Mouse (Mus musculus): ENCODE data around the gene Fam229a.

Fam229a gene

DNA sequence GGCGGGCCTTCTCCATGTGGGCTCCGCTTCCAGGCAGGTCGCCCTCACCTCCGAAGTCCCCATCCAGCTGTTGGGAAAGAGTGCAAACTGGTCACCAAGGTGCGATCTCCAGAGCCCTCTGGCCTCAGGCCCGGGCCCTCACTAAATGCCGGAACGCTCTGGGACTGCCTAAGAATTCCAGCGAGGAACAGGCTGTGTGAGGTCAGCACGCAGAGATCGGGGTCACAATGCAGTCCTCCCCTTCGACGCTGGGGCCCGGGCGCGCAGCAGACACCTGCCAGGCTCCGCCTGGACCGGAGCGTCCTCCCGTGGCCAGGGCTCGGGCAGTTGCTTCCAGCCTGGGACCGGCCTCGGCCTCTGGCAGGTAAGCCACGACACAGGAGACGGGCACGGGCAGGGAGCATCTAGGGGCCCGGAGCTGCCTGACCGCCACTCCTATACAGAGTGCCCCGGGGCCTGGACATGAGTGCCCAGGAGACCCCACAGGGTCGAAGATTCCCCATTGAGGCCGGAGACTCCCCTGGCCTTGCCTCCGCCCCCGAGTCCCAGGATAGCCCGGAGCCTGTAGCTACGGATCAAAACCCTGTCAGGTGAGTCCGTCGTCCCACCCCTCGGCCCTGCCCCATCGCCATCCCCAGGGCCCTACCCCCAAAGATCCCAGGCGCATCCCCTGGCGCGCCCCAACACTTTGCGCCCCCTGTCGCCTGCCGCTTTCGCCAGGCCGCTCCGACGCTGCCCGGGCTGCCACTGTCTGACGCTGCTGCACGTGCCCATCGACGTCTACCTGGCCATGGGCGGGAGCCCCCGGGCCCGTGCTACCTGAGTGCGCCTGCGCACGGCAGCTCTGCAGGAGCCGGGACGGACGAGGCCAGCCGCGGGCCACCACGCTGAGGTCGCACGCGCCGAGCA, at the start of gene Fam229a, which contains the start of gene Tssk3:
Fam229a (plus strand) TSS at position 219 of the 909 bp plus-strand sequence.
Tssk3 (minus strand) TSS at position 51 of the 909 bp plus-strand sequence.
- WGBS, result 17% methylated on average over 70 of the region's 70 CpGs

DNA sequence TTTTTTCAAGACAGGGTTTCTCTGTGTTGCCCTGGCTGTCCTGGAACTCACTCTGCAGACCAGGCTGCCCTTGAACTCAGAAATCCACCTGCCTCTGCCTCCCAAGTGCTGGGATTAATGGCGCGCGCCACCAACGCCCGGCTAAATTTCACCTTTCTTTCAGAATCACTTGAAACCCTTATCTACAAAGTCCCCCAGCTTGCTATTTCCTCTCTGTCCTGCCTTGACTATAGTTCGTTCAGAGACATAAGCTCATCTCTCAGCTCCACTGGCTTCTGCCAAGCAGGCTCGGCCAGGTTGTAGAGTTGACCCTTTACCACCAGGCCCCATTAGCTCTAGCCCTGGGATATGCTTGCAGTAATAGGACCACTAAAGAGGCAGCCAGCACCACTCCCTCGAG, 43.6 kb upstream of the Fam229a start:
- WGBS, result 93% methylated on average over 8 of the region's 8 CpGs

DNA sequence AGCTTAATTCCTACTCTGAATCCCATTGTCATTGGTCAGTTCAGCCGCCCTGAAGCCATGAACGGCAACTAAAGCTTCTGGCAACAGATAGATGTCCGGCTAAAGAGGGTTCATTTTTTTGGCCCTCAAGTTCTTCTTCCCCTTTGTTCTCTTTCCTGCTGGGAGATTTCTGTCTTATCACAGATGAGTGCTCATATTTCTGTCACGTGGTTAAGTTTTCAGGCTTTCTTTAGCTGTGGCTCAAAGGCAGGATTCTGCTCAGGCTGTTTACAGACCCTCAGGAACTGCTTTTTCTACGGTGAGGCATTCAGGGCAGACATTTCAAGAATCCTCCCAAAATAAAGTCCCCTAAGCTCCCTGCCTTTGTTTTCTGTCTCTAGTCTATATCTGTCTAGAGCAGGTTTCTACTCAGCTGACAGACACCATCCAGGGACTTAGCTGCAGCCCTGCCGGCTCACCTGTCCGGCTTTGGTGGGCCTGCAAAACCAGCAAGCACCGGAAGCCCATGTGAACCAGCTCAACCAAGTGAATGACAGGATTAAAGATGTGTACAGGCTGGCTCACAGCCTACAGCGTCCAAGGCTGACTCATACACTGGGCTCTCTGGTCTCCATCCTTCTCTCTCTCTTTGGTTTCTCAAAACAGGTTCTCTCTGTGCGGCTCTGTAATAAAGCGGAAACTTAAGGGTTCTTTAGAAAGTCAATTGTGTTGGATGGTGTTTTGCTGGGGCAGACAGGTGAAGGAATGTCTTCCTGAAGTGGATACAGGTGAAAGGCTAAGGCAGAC, 43.0 kb upstream of the Fam229a start:
- 84% methylated on average over 11 of the region's 11 CpGs for WGBS

DNA sequence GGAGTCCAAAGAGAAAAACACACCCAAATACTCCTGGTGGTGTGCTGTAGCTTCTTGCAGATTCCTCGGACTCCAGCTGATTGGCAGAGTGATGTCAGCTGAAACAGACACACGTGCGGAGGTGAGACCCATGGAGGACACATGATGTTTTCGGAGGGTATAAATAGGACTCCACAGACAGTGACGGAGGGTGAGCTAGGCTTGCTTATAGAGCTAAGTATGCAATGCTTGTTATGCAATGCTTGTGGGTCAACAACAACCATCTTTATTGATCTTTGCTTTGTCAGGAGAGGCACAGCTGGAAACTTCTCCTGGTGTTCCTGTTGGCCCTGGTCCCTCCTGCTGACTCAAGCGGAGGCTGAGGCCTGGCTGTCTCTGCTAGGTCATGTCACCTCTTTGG, 42.3 kb upstream of the Fam229a start:
- 88% methylated on average over 6 of the region's 6 CpGs for WGBS

DNA sequence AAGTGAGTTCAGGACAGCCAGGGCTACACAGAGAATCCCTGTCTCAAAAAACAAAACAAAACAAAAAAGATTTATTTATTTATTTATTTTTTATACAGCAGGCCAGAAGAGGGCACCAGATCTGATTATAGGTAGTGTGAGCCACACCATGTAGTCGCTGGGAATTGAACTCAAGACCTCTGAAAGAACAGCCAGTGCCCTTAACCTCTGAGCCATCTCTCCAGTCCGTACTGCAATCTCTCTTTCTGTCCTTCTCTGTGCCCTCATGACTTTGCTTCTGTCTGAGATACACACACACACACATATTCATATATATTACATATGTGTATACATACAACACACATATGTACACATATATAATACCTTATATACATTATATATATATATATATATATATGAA, 40.1 kb upstream of the Fam229a start:
- 71% methylated on average over 2 of the region's 2 CpGs for WGBS

DNA sequence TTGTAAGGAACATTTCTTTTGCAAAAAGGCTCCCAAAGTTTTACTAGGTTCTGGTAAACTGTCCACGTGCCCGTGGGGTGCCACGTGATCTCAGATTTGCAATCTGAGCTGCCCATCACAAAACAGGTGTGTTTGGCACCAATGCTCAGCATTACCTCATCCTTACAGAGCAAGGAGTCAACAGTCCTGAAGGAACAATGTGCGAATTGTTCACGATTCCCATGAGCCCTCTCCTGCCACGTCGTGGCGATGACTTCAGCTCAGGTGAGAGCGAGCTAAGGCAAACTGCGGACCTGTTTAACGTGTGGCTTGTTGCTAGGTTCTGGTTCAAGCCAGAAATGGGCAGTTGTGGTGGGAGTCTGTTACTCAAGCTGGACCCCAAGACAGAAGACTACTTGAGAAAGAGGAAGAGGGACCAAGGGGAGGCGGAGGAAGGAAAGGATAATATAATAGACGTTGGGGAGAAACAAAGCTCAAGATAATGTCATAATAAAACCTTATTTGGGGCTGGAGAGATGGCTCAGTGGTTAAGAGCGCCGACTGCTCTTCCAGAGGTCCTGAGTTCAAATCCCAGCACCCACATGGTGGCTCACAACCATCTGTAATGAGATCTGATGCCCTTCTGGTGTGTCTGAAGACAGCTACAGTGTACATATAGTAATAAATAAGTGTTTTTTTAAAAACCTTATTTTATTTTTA, 39.4 kb upstream of the Fam229a start:
- 82% methylated on average over 15 of the region's 15 CpGs for WGBS

DNA sequence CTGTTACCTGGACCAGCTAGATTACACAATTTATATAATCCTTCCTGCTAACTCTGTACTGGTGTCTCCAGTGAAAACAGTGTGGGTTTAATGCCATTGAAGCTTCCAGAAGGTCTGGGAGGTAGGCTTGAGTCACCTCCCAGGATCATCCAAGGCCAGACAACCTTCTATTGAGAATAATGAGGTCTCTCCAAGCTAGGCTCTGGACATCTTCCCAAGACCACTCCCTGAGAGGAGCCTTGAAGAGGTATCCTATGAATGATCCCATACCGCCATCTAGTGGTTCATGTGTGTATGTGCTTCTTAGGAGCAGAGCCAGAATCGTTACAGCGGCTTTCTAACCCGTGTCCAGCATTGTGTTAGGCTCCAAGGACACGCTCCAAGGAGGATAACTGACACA, 35.7 kb upstream of the Fam229a start:
- under 1% methylated on average over 5 of the region's 5 CpGs for WGBS

DNA sequence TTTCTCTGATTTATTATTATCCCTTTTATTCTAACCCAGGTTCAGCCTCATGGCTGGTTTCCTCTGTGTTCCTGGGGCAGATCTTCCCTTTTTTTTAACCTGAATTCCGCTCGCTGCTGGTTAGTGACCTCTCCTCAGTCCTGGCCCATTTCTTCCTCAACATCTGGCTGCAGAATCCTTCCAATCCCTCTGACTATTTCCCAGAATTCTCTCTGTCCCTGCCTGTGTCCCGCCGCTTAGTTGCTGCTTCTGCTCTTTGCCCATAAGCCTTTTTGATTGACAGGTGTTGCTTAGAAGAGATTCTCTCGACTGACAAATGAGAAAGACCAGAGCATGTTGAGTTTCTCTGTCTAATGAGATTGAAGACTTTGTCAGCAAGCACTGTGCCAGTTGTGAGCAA, 34.9 kb upstream of the Fam229a start:
- WGBS, result 59% methylated on average over 5 of the region's 5 CpGs

DNA sequence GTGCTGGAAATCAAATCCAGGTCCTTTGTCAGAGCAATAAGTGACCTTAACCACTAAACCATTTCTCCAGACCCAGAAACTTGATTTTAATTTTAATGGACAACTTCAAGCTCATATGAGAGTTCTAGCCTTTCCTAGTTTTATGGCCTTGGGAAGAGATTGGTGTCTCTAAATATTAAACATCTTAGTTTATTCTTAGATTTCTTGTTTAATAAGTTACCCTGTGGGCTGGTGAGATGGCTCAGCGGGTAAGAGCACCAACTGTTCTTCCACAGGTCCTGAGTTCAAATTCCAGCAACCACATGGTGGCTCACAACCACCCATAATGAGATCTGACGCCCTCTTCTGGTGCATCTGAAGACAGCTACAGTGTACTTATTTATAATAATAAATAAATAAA, 33.7 kb upstream of the Fam229a start:
- 75% methylated on average over 2 of the region's 2 CpGs for WGBS

DNA sequence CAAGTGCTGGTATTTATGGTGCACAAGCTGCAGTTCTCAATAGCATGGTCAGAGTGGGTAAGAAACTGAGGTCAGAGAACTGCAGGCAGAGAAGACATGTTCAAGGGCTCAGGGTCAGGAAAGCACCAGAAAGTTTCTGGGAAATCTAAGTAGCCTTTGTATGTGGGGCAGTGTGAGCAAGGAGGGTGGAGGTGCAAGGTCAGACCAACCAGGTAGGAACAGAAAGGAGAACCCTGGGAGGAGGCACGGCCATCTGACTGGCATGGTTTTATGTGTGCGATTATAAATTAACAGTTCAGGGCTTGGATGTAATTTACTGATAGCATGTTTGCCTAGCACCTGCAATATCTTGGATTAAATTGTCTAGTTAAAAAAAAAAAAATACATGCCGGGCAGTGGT, 31.3 kb upstream of the Fam229a start:
- 93% methylated on average over 3 of the region's 3 CpGs for WGBS

DNA sequence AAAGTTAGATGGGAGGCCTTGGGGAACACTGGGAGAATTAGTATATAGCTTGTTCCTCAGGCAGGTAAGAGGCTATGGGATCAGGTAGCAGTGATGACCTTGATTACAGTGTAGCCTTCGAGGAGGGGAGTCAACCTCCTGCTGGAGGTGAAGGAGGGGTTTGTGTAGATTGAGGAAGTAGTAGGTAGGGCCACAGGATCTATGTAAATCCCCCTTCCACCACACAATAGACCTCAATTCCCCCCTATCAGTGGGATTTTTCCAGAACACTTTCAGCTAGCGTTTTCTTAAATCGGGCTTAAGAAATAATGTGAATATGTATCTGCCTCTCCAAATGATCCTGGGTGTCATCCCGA, 30.2 kb upstream of the Fam229a start:
- under 1% methylated on average over 4 of the region's 4 CpGs for WGBS

DNA sequence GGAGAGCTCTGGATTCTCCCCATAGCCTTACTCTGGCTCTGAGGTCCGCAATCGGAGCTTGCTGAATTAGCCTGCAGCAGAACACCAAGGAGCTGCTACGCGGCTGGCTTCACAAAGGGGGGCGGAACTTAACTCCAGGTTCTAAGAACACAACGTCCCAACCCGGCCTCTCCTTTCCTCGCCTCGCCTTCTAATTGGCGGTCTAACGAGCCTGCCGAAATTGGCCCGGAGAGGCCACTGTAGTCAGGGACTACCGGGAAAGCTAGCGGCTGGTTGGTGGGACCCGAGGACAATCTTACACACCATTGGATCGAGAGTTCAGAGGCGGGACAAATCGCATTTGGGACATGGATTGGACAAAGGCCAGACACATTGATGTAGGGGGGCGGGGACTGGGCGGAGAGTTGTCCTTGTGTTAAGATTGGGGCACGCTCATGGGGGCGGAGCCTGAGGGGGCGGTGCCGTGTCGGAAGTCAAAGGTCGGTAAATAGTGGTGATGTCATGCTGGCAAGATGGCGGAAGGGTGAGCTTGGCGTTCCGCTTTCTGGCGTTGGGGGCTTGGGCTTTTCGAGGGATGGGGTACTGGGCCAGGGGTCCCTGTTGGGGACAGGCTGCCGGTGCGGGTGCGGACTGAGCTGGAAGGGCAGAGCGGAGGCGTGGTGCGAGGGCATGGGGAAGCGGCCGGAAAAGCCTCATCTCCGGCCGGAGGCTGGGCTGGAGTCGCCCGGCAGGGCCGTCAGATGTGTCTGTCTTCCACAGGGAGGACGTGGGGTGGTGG, 29.6 kb upstream of the Fam229a start, which contains the start of gene Bsdc1:
Bsdc1 (plus strand) TSS at position 399 of the 778 bp plus-strand sequence.
- WGBS, result under 1% methylated on average over 46 of the region's 46 CpGs

DNA sequence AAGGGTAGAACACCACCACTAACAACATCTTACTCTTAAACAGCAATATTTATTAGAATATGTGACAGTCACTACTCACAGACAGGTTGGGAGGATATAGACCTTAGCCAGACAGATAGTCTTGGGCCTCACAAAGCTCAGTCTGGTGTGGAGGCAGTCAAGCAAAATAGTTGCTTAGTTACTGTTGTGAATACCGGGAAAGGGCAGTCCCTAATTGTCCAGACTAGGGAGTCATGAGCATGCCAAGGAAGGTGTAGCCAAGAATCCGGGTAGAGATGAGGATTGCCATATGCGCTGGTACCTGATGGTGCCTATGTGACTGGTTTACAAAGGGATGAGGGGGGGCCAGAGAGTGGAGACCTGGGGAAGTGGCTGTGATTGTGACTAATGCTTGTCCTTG, 28.9 kb upstream of the Fam229a start:
- 19% methylated on average over 3 of the region's 3 CpGs for WGBS

DNA sequence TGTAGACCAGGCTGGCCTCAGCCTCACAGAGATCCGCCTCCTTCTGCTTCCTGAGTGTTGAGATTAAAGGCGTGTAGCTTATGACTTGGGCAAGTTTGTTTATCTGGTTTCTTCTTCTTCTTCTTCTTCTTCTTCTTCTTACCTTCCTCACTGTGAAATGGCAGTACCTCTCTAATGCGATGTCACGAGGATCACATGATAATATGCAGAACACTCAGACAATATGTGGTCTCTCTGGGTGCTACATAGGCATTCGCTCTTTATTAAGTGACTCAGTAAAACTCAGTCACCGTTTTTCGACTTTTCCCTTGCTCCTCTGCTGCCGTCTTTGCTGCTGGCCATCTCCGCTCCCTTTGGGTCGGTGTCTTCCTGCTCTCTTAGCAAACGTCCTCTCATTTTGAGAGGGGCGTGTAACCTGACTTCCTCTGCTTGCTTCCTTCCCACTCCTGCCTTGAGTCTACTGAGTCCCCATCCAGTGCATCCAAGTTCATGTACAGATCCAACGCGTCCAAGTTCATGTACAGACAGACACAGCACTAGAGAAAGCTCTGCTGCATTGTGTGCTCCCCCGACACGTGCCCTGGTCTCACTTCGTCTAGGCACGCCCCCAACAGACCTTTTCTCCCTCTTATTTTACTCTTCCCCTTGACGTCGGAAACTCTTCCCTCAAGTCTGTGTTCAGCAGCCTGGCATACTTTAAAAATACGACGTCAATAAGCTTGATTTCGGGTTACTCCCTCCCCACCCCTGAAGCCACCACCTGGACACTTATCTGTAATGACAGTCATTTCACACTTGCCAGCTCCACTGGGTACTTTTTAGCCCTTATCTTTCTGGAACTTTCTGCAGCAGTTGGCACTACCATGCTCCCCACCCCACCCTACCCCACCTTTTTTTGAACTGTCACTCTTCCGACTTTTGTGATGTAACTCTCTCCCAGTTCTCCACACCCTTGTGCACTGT, 27.6 kb upstream of the Fam229a start:
- 84% methylated on average over 24 of the region's 24 CpGs for WGBS

DNA sequence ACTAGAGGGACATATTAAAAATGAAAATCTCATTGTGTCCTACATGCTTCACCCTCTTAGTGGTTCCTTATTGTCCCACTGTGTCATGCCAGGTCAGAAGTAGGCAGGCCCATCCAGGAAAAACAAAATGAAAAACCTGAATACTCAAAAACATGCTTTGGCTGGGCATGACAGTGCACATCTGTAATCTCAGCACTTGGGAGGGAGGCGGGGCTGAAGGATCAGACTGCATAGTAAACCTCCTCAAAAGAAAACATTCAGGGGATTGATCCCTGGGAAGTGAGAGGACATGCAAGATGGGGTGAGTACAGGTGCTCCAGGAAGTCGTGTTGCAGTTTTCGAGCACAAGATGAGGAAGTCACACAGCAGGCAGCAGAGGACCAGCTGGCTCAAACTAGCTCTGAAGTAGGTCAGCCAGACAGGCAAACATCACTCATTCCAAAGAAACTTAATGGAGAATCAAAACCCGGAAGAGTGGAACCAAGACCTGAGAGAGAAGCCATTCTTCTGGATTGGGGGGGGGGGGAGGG, 26.6 kb upstream of the Fam229a start:
- WGBS, result 59% methylated on average over 4 of the region's 4 CpGs

DNA sequence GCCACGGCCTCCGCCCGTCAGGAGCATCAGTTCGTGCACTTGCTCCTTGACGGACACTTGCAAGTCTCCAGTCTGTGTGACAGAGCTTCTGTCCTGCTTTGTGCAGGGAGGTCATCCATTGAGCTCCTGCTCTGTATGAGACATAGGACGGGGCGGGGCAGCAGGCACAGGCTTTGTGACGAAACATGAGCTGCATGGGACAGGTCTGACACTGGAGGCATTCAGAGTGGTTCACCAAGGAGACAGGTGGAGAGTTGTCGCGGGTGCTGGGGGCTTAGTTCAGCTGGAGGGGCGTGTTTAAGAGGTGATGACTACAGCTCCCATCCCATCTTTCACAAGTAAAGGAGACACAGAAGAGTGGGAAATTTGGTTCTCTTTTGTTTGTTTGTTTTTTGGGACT, 14.9 kb upstream of the Fam229a start:
- WGBS, result 94% methylated on average over 11 of the region's 11 CpGs

DNA sequence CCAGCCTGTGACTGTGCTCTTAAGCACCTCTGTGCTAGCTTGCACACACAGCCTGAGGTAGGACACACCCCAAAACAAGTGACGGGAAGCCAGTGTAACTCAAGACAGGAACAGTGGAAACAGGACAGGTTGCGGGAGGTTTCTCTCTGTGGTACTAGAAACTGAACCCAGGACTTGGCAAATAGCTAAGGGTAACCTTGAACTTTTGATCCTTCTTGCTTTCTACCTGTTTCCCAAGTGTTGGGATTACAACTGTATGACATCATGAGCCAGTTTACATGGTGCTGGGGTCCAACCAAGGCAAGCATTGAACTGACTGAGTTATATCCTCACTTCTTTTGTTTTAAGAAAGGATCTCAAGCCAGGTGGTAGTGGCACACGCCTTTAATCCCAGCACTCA, 11.1 kb upstream of the Fam229a start:
- WGBS, result 96% methylated on average over 3 of the region's 3 CpGs

DNA sequence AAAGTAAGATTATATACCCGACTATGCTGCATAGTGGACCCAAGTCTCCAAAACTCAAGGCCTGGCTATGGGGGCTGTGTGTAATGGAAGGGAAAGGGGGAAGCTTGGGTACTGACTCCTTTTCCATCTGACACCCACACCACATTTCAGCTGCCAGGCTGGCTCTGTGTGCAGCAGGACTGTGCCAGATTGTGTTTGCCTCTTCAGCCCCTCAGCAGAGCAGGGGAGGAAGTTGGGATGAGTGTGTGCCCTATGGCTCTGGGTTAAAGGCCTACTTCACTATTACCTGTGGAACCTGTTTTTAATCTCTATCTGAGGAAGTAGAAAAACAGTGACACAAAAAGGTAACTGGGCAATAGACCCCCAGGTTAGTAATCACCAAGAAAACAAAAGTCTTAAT, 9.9 kb upstream of the Fam229a start:
- WGBS, result 59% methylated on average over 1 of the region's 1 CpGs

DNA sequence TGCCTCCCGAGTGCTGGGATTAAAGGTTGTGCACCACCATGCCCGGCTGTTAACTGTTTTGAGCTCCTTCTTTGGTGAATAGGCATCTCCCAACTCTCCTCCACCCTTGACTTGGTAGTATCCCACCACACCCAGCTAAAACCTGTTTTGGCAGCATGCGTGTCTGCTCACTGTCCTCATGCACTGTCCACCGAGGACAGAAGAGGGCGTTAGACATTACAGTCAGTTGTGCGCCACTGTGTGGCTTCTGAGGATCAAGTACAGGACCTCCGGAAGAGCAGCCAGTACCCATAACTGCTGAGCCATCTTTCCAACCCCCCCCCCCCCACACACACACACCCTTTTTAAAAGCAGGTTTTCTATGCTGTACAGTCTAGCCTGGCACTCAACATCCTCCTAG, 3.7 kb downstream of the Fam229a start:
- WGBS, result 60% methylated on average over 7 of the region's 7 CpGs
